Mouse (Mus musculus): Measurements from ENCODE around the gene Dcn. TPM values are rescaled to one million over a fixed set of nuclear protein-coding genes. Genes with fewer than 3 reads are reported as not detected.

The Dcn gene
- under 1 TPM in 1 of 2 experiments, not detected in 1; 0.58 TPM for polyA plus RNA-seq (2017; shearing (Covaris generic))

DNA sequence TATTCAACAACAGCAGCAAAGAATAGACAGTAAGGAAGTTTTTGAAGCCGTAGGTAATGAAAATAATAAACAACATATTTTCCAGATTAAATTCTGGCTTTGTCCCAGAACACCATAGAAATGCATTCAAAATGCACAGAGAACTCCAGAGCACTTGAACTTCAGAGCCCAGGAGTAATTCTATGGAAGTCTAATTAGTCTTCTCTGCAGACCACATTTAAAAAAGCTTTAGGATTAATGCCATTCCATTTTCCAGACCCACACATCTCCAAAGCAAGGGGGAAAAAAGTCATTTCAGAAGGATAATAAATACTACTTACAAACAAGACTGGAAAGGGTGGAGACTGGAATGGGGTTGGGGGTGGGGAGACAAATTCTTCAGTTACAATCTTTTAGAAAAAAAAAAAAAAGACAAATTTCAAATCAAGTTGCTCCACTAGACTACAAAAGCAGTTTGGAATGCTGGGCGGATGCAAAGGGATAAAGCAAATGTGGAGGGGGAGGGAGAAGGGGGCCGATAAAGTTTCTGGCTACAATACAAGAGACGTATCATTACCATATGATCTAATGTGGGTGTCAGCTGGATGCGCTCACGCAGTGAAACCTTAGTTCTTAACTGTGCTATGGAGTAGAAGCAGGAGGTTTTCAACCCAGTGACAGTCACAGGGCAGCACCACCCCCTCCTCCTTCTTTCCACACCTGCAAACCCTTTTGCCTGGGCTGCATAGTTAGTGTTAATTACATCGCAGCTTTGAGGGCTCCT, at the start of gene Dcn:
Gene Dcn, plus strand, starts transcription at position 606 of the 763 bp plus-strand sequence.

DNA sequence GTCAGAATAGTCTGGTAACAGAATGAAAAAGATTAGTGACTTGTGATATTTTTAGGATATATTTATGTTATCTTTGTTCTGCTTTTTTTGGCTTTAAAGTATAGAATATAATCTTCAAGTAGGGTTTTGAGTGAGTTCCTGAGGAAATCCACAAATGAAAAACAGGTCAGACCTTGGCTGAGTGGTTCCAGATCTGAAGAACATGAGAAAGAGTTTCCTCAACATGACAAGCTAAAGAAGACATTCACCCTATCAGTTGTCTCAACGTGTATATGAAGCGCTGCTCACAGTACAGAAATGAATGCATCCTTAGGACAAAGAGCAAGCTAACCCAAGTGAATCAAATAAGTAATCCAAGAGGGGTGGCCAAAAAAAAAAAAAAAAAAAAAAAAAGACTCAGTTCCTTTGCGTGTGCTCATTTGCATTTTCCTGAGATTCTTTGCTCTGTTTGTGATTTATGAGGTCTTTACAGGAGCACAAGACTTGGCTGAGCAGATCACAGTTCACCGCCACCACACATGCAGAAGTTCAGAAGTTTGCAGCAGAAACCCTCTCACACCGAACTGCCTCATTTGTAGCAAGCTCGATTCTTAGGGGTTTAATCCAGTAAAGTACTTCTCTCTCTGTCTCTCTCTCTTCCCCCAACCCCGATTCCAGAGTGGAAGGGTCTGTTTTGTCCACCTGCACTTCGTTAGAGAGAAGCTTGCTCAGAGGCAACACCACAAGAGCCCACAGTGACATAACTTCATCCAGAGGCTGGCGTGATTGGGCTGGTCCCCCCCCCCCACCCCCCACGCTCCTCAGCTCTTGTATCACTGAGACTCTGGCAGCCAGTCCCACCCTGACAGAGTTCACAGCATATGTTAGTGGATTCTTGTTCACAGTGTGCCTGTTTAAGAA, 85.8 kb downstream of the Dcn start, which contains the start of gene Lum:
Gene Lum, plus strand, starts transcription at position 172 of the 900 bp plus-strand sequence.

Other genes with a start within 250 kb of the Dcn start
- gene Lum, start 85.5 kb downstream of the Dcn start, polyA plus RNA-seq (2017; shearing (Covaris generic)), result under 1 TPM in 1 of 2 experiments, not detected in 1; 0.07 TPM
- not detected for gene Kera, start 127.3 kb downstream of the Dcn start, polyA plus RNA-seq (2017; shearing (Covaris generic))
- gene Epyc, start 164.5 kb downstream of the Dcn start, polyA plus RNA-seq (2017; shearing (Covaris generic)), result not detected
- gene Ccer1, start 213.4 kb downstream of the Dcn start, polyA plus RNA-seq (2017; shearing (Covaris generic)), result not detected
- not detected for gene C030005K15Rik, start 247.1 kb downstream of the Dcn start, polyA plus RNA-seq (2017; shearing (Covaris generic))